Mouse (Mus musculus): Measurements from ENCODE around the gene Aurka. TPM values are rescaled to one million over a fixed set of nuclear protein-coding genes. Genes with fewer than 3 reads are reported as not detected.

Aurka gene
- 41.4 and 50.5 TPM in 2 replicates for total RNA-seq (2023)

GRCm38 (mm10) chr2:172370411-172371223, at the start of gene Aurka, which contains the start of gene Cstf1:
TSS of gene Aurka (minus strand) at chr2:172370535.
TSS of gene Cstf1 (plus strand) at chr2:172370681.

DNA sequence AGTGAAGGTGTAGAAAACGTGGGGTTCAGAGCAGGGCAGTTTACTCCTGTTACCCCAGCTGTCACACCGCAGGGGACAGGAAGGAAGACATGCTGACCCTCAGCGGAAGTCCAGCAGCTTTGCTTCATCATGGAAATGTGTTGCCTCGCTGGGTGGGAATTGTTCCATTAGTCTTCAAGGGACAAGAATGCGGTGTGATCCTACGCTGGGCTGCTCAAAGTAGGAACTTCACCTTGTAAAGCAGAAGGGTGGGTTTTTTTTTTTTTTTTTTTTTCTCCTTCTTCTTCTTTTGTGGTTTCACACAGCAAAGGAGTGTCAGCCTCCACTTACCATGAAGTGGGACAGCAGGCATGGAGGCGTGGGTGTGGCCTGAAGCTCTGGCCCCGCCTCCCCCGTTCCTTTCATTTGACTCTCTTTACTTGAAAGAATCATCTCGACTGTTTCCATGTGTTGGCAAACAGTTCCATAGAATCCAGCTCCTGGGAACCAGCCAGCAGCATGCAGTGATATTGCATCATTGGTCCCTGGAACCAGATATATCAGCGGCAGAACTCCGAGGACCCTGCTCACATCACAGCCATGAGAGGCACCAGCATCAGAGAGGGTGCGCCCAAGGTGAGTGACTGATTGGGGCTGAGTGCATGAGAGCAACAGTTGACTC, 23.2 kb upstream of the Aurka start, which contains the start of gene Cass4:
TSS of gene Cass4 (plus strand) at position 404 of the 661 bp plus-strand sequence.

GRCm38 (mm10) chr2:172345258-172345738, 25.0 kb downstream of the Aurka start, which contains the start of gene Fam210b:
TSS of gene Fam210b (plus strand) at chr2:172345565.

Other genes with a start within 250 kb of the Aurka start
- gene Mc3r, start 122.0 kb downstream of the Aurka start, total RNA-seq (2023): not detected in 2 replicates
- 2.5 and 2.8 TPM in 2 replicates for gene Fam210b, start 25.0 kb downstream of the Aurka start, total RNA-seq (2023)
- 22.7 and 30.9 TPM in 2 replicates for gene Cstf1, start 146 bp upstream of the Aurka start, total RNA-seq (2023)
- 84.2 and 122 TPM in 2 replicates for gene Cass4, start 23.3 kb upstream of the Aurka start, total RNA-seq (2023)
- gene Rtf2, start 70.0 kb upstream of the Aurka start, total RNA-seq (2023): 177 and 218 TPM in 2 replicates
- gene Gcnt7, start 88.1 kb upstream of the Aurka start, total RNA-seq (2023): not detected in 2 replicates
- gene Fam209, start 102.0 kb upstream of the Aurka start, total RNA-seq (2023): 18.4 and 21.0 TPM in 2 replicates
- gene Tfap2c, start 179.1 kb upstream of the Aurka start, total RNA-seq (2023): not detected in 2 replicates